Comparison of ENCODE assay signal across 28 mouse cellular contexts in genomic region chr1:110969201-110969600, GRCm38 (mm10). TPM values are rescaled to one million over a fixed set of nuclear protein-coding genes. Genes with fewer than 3 reads are reported as not detected.
A peak's percentile ranks its signal among the peaks of the same experiment; 100 is the strongest.
DNase-seq lines count a peak whose midpoint lies in the region; ATAC-seq and TF ChIP-seq lines count a peak whose summit lies in the region.
"Had no signal": no experiment of that assay in that cellular context is flagged by ENCODE, and none has a peak within 500 bp of the region (broad histone marks: within the 10 kb centered on the region; RNA-seq: fewer than 3 reads in every experiment).

No protein-coding gene starts in this region.

- no peak overlapping the region for H3K27ac ChIP-seq in ES-Bruce4 (ENCODE audit: insufficient read depth, low read length)

- no peaks in the 10 kb centered on the region for H3K36me3 ChIP-seq in ES-Bruce4 (ENCODE audit: control insufficient read depth, insufficient read depth, low read length, poor library complexity, severe bottlenecking)
- H3K36me3 ChIP-seq: G1E had no signal

- no peak overlapping the region for H3K4me3 ChIP-seq in ES-Bruce4 (ENCODE audit: low read depth, low read length)

- H3K4me1 ChIP-seq in ES-Bruce4 (ENCODE audit: control insufficient read depth, insufficient read depth, low read length) = no peaks in the 10 kb centered on the region

- 0 out of 2 replicates have a peak, but pooled peaks have one; percentile 49 for TF ChIP-seq EP300 in ES-Bruce4 (IDR thresholded peaks at IDR 0.05; ENCODE audit: insufficient read depth, low read depth, low read length)

- no peaks in the 10 kb centered on the region for H3K27me3 ChIP-seq in ES-Bruce4 (ENCODE audit: control insufficient read depth, insufficient read depth, low read length, poor library complexity, severe bottlenecking)
- H3K27me3 ChIP-seq: CH12.LX, Patski had no signal

- H3K9me3 ChIP-seq in ES-Bruce4 (replicated peaks; ENCODE audit: control insufficient read depth, insufficient read depth, low read length, poor library complexity, severe bottlenecking) = no peaks in the 10 kb centered on the region

- no peak overlapping the region for H3K9ac ChIP-seq in ES-Bruce4 (ENCODE audit: low read depth, poor library complexity, severe bottlenecking)

- no peak for TF ChIP-seq POLR2A in ES-Bruce4 (IDR thresholded peaks at IDR 0.05; ENCODE audit: insufficient read depth, low read length)

- ATAC-seq in erythroid progenitor cell, adult 5-6 weeks (replicated peaks; ENCODE audit: low FRiP score, poor library complexity, severe bottlenecking) = no peak
- ATAC-seq: activated CD4-positive, CD25-positive, alpha-beta regulatory T cell, adult 4 months; CD4-positive, CD25-positive, alpha-beta regulatory T cell, adult 4 months; Patski had no signal

- no peak for TF ChIP-seq CTCF in ES-Bruce4 (IDR thresholded peaks at IDR 0.05; ENCODE audit: low read depth, low read length)

- peak; percentile 29 for DNase-seq in ES-CJ7 (ENCODE audit: low read depth, low spot score)
- DNase-seq in R1 (ENCODE audit: low read depth, low spot score) = peak; percentile 54
- peak; percentile 52 for DNase-seq in ZHBTc4 (ENCODE audit: low read depth, low spot score)
- DNase-seq in left cerebral cortex, adult 8-10 months (ENCODE audit: low spot score in 2 of 2) = no peak
- no peak for DNase-seq in kidney, postnatal 14 days
- no peak for DNase-seq in frontal cortex, adult 2 months (ENCODE audit: extremely low spot score in 1 of 2, low spot score in 1 of 2)
- DNase-seq: adrenal gland, adult 2 months; adrenal gland, adult 8-10 months; adrenal gland, postnatal 10 days; adrenal gland, postnatal 14 days; adrenal gland, postnatal 25 days; adrenal gland, postnatal 36 days; B cell, adult 2 months; cerebellum, adult 11 months; cerebellum, adult 11-12 months; cerebellum, adult 18-20 months; cerebellum, adult 2 months; cerebellum, adult 8-10 months; cerebellum, adult 9-10 months had no signal

RNA-seq across cellular contexts. Expression of gene Cdh19, which starts 8.2 kb away (rescaled TPM):
- polyA plus RNA-seq in ES-Bruce4 (2011; ENCODE audit: insufficient read depth, insufficient read length, low read depth, missing spikeins) = not detected in 2 replicates
- 10 to 100 TPM in 1 of 4 experiments, 1 to 10 TPM in 3; 8.2 to 10.5 (median 9.1) TPM for total RNA-seq in left cerebral cortex, adult 8-10 months (2022)
- not detected in 2 replicates for total RNA-seq in erythroid progenitor cell, adult 5-6 weeks (2015; ENCODE audit: low replicate concordance)
- total RNA-seq in erythroid progenitor cell, adult 5-6 weeks (2017; ENCODE audit: low replicate concordance) = not detected in 2 replicates
- 7.7 and 9.8 TPM in 2 replicates for polyA plus RNA-seq in frontal cortex, adult 2 months (2012; rRNA removed)
- total RNA-seq: CH12.LX, MEL had no signal
- polyA plus RNA-seq: activated CD4-positive, CD25-positive, alpha-beta regulatory T cell, adult 4 months; C2C12; CD4-positive, CD25-positive, alpha-beta regulatory T cell, adult 4 months; G1E; Patski had no signal

Comparison
In these comparisons a context has a peak if more than half of its experiments do, and no peak if none do; other contexts are left out.
1. DNase-seq: peak in ES-CJ7 (single experiment), R1 (single experiment) and ZHBTc4 (single experiment); none in left cerebral cortex, adult 8-10 months (0 of 2), kidney, postnatal 14 days (single experiment) and frontal cortex, adult 2 months (0 of 2).
2. RNA of gene Cdh19, which starts 8.2 kb away (total RNA-seq): 8.2 to 10.5 TPM in left cerebral cortex, adult 8-10 months; not detected in erythroid progenitor cell, adult 5-6 weeks; every median in the first group is over 4 times any median in the second.